Mouse (Mus musculus): Measurements from ENCODE around the gene Tom1l2.

The Tom1l2 gene

DNA sequence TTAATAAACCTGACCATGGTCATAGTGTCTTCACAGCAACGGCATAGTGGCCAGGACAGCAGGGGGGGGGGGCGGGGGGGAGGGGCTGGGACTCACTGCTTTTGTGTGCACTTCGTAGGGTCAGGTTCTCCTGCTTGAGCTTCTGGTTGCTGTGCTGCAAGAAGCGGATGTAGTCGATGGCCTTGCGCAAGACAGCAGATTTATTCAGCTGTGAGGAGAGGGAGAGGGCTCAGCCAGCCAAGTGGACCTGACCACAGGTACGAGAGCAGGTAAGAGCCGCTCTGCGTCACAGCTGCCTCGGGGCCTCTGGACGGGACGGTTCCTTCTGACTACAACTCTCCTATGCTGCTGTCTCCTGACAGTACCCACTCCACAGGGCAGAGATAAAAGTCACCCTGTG, 147.7 kb downstream of the Tom1l2 start:
- in situ Hi-C loops (cut with MboI): no loop called here

DNA sequence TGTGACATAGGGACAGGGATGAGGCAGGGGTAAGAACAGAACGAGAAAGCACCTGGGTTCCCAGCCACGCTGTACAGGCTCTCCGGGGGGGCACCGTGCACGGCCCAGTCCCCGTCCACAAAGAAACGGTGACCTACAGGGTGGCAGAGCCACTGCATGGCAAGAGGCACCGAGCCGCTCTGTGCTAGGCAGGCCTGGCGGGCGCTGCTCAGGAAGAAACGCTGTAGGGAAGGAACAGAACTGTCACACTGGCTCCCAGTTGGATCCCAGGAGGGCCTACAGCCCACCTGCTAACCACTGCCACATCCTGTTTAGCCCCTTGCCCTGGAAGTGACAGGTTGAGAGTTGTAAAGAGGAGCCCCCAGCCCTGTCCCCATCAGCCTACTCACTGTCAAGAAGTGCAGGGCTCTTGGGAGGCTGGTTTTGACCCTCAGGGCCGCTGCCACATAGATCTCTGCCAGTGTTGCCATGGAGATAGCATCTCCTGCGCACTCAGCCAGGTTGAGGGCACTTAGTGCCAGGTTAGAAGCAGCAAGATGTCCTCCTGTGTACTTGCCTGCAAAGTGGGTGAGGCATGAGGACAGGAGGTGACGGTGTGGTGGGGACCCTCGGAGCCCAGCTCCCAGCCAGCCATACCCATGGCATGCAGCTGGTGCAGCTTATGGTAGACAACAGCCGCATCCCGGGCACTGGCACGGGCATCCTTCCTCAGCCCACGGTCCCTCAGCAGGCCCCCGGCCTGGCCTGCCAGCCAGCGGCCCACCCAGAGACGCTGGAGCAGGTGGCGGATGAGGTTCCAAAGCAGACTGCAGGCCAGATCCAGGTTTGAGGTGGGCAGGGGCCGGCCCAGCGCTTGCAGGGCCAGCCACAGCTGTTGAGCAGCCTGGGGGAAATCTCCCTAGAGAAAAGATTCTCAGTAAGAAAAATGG, 149.7 kb downstream of the Tom1l2 start:
- in situ Hi-C loops (cut with MboI): no loop called here

DNA sequence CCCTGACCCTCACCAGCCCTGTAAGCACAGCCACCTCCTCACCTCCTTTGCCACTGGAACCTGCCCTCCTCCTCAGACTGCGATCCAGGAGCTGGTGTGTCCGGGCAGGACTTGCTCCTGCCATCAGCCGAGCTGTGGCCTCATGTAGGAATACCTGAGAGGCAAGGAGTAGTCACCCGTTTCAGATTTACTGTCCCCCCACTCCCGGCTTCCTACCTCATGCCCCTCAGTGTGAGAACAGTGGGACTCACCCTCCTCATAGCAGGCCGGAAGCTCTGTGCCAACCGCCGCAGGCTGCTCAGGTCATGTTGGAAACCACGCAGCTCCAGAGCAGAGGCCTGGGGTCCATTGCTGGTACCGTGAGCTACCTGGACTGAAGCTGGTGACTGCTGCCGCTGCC, 152.3 kb downstream of the Tom1l2 start:
- in situ Hi-C loops (cut with MboI): no loop called here

DNA sequence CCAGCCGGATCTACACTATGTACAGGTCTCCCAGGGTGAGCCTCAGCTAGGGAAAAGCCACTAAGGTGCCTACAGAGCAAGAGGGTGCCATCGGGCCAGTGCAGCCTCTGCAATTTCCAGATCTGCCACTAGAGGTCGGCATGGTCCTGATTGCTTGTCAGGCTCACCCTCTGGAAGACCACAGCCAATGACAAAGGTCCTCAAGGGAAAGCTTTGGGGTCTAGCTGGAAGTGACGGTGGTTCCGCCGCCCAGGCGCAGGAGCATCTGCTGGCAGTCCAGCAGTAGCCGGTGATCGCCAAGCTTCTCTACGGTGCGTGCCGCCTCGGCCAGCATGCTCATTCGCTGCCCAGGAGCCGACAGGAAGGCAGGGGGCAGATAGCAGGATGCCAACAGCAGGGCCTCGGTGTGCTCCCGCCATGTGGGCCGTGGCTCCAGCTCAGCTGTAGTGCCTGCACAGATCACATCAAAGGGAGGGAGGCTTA, 153.0 kb downstream of the Tom1l2 start:
- in situ Hi-C loops (cut with MboI): no loop called here

DNA sequence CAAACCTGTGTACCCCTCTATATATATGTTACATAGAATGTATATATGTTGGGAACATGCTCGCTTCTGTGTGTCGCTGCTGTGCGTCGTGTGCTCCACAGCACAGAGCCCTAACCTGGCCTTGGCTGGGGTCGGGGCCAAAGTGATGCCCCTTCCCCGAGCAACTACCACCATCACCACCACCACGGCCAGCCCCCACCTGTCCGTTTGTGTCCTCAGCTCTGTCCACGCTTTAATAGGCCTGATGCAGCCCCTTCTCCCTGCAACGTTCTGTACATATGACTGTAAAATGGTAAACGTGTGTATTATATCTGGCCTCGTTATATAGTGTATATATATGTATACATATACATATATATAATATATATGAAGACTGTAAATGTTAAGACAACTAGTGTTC, 154.1 kb downstream of the Tom1l2 start:
- in situ Hi-C loops (cut with MboI): no loop called here

DNA sequence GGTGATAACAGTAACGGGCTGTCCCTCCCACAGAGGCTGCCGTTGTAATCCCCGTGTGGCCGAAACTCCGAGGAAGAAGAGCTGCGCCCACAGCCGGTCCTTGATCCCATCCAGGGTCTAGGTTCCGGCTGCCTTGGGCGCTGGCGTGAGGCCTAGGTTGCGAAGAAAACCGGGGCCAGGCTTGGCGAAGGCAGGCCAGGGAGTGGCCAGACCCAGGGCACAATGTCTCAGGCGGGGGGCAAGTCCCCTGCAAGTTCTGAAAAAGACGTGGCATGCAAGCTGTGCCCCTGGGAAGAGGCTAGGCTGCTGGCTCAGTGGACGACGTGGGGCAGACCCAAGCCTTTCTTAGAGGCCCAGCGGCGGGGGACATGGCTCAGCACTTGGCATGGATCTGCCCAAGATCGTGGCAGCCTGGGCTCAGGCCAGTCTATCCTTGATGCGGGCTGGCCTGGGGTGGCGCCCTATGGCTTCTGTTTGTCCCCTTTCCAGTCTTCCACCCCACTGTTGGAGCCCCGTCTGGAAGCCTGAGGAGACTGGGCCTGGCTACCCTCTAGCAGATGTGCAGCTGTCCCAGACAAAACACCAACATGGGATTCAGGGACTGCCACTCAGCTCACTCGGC, 154.6 kb downstream of the Tom1l2 start:
- in situ Hi-C loops (cut with MboI): no loop called here

DNA sequence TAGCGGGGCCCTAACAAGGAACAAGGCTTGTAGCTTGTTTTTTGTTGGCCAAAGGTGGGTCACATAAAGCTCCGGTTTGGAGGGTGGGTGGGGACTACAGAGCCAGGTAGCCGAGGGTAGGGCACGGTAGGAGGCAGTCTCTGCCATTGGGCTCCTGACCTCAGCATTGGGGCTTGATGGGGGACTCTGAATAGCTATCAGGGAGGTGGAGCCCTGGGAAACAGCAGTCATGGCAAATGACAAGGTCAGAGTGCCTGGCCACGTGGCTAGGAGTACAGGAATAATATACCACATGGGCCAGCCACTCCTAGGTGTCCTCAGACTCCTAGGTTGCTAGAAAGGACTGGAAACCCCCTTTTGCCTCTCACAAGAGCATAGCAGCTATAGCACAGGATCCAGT, 156.4 kb downstream of the Tom1l2 start:
- in situ Hi-C loops (cut with MboI): no loop called here

DNA sequence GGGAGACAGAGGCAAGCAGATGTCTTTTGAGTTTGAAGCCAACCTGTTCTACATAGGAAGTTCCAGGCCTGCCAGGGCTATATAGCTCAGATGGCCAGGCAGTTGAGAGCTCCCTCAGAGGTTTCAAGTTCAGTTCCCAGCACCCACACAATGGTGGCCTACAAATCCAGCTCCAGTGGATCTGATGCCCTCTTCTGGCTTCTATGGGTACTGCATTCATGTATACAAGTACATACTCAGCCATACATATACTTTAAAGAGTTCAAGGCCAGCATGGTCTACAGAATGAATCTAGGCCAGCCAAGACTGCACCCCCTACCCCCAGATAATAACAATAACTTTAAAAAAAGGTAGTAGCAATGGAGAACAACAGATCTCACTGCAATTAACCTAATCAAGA, 157.6 kb downstream of the Tom1l2 start:
- in situ Hi-C loops (cut with MboI): no loop called here

DNA sequence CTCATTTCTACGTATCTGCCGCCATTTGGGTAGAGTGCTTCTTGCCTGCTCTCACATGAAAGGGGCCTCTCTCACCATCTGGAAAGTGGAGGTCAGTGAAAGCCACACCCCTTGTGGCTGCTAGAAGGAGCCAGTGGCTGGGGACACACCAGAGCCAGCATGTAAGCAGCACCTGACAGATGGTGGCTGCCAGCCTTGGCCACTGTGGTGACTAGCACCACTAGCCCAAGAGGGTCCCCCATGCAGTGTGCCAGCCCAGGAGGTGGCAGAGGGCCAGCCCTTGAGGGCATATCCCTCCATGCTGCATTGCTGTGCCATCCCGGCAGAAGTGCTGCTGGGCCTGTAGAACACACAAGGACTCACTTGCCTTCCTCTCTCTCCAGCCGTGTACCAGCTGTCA, 159.1 kb downstream of the Tom1l2 start:
- in situ Hi-C loops (cut with MboI): no loop called here

DNA sequence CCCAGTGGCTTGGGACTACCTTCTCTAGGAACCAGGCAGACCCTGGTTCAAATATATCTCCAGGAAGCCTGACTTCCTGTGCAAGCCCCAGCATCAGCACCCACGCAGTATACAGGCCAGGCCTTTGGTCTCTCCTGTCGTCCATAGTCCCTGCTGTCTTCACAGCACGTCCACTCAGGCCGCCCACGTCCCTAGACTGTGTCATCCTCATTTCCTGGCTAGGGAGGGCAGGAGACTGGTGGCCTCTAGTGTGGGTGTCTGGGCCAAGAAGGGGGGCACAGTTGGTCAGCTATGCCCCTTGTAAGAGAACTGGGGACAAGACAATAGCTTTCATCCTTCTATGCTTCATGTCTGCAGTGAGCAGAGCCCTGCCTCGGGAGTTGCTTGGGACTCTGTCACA, 160.2 kb downstream of the Tom1l2 start:
- in situ Hi-C loops (cut with MboI): no loop called here

DNA sequence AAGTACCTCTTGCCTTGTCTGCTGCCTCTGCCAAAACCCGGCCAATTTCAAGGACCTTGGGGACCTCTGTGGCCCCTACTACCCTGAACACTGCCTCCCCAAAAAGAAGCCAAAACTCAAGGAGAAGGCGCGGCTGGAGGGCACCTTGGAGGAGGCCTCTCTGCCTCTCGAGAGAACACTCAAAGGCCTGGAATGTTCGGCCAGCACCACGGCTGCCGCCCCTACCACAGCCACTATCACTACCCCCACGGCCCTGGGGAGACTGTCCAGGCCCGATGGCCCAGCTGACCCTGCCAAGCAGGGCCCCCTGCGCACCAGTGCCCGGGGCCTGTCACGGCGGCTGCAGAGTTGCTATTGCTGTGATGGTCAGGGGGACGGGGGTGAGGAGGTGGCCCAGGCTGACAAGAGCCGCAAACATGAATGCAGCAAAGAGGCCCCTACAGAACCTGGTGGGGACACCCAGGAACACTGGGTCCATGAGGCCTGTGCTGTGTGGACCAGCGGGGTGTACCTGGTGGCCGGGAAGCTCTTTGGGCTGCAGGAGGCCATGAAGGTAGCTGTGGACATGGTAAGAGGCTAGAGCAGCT, 162.6 kb downstream of the Tom1l2 start:
- in situ Hi-C loops (cut with MboI): no loop called here

DNA sequence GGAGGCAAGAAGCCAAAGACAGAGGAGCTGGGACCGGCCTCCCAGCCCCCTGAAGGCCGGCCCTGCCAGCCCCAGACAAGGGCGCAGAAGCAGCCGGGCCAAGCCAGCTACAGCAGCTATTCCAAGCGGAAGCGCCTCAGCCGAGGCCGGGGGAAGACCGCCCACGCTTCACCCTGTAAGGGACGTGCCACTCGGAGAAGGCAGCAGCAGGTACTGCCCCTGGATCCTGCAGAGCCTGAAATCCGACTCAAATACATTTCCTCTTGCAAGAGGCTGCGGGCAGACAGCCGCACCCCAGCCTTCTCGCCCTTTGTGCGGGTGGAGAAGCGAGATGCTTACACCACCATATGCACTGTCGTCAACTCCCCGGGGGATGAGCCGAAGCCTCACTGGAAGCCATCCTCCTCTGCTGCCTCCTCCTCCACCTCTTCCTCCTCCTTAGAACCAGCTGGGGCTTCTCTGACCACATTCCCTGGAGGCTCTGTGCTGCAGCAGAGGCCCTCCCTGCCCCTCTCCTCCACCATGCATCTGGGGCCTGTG, 163.1 kb downstream of the Tom1l2 start:
- in situ Hi-C loops (cut with MboI): loop anchor here (10.0 kb wide), 1 partner anchor 75 kb away; no protein-coding TSS in a partner anchor

DNA sequence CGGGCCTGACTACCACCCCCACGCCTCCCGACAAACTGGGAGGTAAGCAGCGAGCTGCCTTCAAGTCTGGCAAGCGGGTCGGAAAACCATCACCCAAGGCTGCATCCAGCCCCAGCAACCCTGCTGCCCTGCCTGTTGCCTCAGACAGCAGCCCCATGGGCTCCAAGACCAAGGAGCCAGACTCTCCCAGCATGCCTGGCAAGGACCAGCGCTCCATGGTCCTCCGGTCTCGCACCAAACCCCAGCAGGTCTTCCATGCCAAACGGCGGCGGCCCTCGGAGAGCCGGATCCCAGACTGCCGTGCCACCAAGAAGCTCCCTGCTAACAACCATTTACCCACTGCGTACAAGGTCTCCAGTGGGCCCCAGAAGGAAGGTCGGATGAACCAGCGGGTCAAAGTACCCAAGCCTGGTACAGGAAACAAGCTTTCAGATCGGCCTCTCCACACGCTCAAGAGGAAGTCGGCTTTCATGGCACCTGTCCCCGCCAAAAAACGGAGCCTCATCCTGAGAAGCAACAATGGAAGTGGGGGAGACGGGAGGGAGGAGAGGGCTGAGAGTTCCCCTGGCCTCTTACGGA, 164.3 kb downstream of the Tom1l2 start:
- in situ Hi-C loops (cut with MboI): loop anchor here (10.0 kb wide), 1 partner anchor 74 kb away; no protein-coding TSS in a partner anchor

DNA sequence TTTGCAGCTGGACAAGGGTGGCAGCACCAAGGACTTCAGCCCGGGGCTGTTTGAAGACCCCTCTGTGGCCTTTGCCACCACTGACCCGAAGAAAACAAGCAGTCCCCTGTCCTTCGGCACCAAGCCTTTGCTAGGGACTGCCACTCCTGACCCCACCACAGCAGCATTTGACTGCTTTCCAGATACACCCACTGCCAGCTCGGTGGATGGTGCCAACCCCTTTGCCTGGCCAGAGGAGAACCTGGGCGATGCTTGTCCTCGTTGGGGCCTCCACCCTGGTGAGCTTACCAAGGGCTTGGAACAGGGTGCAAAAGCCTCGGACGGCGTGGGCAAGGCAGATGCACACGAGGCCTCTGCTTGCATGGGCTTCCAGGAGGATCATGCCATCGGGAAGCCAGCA, 165.6 kb downstream of the Tom1l2 start:
- in situ Hi-C loops (cut with MboI): loop anchor here (10.0 kb wide), 1 partner anchor 72 kb away; no protein-coding TSS in a partner anchor

DNA sequence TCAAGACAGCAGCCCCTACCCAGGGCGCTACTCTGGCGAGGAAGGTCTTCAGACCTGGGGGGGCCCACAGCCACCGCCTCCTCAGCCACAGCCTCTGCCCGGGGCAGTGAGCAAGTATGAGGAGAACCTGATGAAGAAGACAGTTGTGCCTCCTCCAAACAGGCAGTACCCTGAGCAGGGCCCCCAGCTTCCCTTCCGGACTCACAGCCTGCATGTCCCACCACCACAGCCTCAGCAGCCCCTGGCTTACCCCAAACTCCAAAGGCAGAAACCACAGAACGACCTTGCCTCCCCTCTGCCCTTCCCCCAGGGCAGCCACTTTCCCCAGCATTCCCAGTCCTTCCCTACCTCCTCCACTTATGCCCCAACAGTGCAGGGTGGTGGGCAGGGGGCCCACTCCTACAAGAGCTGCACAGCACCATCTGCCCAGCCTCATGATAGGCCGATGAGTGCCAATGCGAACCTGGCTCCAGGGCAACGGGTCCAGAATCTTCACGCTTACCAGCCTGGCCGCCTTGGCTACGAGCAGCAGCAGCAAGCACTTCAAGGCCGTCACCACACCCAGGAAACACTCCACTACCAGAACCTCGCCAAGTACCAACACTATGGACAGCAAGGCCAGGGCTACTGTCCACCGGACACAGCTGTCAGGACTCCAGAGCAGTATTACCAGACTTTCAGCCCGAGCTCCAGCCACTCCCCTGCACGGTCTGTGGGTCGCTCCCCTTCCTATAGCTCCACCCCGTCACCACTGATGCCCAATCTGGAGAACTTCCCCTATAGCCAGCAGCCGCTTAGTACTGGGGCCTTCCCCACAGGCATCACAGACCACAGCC, 167.1 kb downstream of the Tom1l2 start:
- in situ Hi-C loops (cut with MboI): loop anchor here (10.0 kb wide), 1 partner anchor 71 kb away; no protein-coding TSS in a partner anchor

DNA sequence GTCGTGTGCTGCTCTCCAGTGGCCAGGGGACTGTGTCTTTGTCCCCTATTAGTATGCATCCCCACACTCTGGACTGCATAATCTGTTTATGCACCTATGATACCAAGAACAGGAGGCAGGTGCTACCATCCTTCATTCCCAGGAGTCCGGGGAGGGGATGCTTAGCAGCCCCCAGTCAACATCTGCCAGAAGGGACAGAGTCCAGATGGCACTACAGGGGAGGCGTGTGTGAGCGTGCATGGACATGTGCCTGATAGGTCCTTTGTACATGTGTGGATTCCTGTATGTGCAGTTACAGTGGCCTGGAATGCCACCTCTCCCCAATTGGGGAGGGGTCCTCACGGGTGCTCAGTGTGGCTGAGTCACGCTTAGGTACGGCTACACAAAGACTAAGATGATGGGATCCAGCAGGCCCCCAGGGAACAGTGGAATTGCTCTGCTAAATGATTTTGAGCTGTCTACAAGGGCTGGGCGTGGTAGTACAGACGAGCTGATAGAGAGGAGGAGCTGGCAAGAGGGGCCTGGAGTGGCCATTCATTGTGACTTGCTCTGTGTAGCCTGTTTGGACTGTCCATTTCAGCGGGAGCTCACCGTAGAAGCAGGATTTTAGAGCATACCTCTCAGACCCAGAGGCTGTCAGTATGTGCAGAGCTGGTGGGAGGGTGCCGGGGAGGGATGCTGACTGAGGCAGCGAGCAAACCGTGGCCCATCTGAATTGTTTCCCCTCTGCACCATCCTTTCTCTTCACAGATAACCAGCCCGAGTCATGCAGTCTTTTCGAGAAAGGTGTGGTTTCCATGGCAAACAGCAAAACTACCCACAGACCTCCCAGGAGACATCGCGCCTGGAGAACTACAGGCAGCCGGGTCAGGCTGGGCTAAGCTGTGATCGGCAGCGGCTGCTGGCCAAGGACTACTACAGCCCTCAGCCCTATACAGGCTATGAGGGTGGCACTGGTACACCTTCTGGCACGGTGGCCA, 168.1 kb downstream of the Tom1l2 start:
- in situ Hi-C loops (cut with MboI): loop anchor here (10.0 kb wide), 1 partner anchor 70 kb away; no protein-coding TSS in a partner anchor

DNA sequence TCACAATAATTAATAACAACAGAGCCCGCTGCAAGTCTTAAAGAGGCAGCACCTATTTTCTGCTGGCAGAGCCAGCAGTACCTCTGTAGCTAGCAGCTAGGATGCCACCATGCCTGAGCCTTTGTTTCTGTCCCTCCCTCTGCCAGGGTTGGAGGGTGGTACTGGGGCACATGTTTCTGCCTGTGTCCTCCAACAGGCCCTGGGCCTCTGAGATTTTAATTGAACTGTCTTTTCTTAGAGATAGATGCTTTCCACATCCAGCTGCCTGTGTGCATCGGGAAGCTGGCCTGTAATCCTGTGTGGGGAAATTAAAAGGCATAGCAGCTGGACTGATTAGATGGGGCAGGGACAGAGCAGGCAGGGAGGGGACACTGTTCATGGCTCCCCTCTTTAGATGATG, 170.0 kb downstream of the Tom1l2 start:
- in situ Hi-C loops (cut with MboI): loop anchor here (10.0 kb wide), 1 partner anchor 68 kb away; no protein-coding TSS in a partner anchor

DNA sequence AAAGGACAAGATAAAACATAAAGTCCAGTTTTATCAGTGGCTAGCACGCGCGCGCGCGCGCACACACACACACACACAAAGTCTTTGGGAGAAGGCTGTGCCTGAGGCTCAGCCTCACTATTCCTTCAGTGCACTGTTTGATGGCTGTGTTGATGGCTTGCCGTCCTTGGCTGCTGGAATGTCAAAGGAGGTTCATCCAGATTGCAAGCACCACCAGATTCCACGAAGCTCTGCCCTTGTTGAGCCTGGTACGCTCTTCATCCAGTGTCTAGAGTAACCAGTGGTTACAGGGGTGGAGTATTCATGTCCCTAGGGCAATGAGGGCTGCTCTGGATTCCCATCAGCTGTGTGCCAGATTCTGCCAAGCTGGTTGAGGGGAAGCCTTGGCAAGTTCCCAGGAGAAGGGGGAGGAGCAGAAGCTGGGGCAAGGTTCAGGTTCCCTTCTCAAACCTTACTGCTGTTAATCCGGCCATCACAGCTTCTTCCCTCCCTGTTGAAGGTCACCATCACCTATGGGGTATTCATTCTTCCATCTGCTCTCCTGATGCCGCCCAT, 170.5 kb downstream of the Tom1l2 start:
- in situ Hi-C loops (cut with MboI): loop anchor here (10.0 kb wide), 1 partner anchor 67 kb away; no protein-coding TSS in a partner anchor

DNA sequence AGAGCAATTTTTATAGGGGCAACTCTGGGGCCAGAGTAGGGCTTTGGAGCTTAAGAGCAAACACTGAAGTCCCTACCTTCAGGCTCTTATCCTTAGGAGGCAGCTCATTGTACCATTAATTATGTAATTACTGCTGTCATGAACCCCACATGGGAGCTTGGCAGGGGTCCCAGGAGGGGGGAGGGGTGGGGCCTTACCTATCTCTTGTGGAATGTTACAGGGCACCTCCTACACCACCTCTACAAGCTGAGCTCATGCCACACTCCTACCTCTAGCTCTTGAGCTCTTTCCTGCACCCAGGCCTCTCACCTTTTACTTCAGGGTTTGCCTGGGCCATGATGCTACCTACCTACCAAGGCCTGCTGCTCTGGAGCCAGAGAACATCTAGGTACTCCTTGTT, 174.2 kb downstream of the Tom1l2 start:
- in situ Hi-C loops (cut with MboI): no loop called here

Data from mature B cell (primary cell).